Mouse (Mus musculus) neural tube, embryonic 14.5 days (tissue): ENCODE data around the gene Lamtor1. TPM values are rescaled to one million over a fixed set of nuclear protein-coding genes. Genes with fewer than 3 reads are reported as not detected.

ENCODE experiments used
- ATAC-seq: fragments of 200-750 bp; cut with Nextera tagmentation; 2 replicates; pipeline ENCODE4 v1.8.0; 2017; ENCODE audit warnings: low read depth, mild to moderate bottlenecking, moderate TSS enrichment, moderate library complexity
- H3K27ac ChIP-seq: fragments of 300-500 bp; sonication (generic); 2 replicates; pipeline ENCODE4 v1.5.1; 2014; ENCODE audit warnings: low read depth, mild to moderate bottlenecking, control low read depth, low read length, moderate library complexity, mixed read lengths
- H3K27me3 ChIP-seq: fragments of 300-500 bp; sonication (generic); 2 replicates; pipeline ENCODE4 v1.6.1; 2014; ENCODE audit warnings: low read length; ENCODE audit not compliant: control insufficient read depth, insufficient read depth
- H3K36me3 ChIP-seq: fragments of 300-500 bp; sonication (generic); 2 replicates; pipeline ENCODE4 v1.6.1; 2014; ENCODE audit warnings: low read length, mixed read lengths; ENCODE audit not compliant: control insufficient read depth, insufficient read depth
- H3K4me1 ChIP-seq: fragments of 300-500 bp; sonication (generic); 2 replicates; pipeline ENCODE4 v1.6.1; 2014; ENCODE audit warnings: low read length; ENCODE audit not compliant: control insufficient read depth, insufficient read depth
- H3K4me2 ChIP-seq: fragments of 300-500 bp; sonication (generic); 2 replicates; pipeline ENCODE4 v1.6.1; 2014; ENCODE audit warnings: mild to moderate bottlenecking, low read depth, low read length, control low read depth
- H3K4me3 ChIP-seq: fragments of 300-500 bp; sonication (generic); 2 replicates; pipeline ENCODE4 v1.5.1; 2014; ENCODE audit warnings: low read depth, low read length, control low read depth, mixed read lengths
- H3K9ac ChIP-seq: fragments of 300-500 bp; sonication (generic); replicated peaks from 2 replicates; pipeline ENCODE4 v1.6.1; 2014; ENCODE audit warnings: low read depth, mild to moderate bottlenecking, control low read depth, low read length, mixed read lengths
- H3K9me3 ChIP-seq: fragments of 300-500 bp; sonication (generic); 2 replicates; pipeline ENCODE4 v1.6.1; 2016; ENCODE audit warnings: low read length; ENCODE audit not compliant: control insufficient read depth
- WGBS: fragments of 180-500 bp; shearing (Covaris S2); extraction: QIAGEN DNeasy Blood & Tissue Kit; methylation state at CpG from one replicate; pipeline ENCODE4 v1.1.7; 2014; 5-methylcytosine and 5-hydroxymethylcytosine counted together
- polyA plus RNA-seq: library from polyadenylated mRNA; unstranded; fragments of >200 nt; fragmentation: Nextera tagmentation; extraction: Ambion mirVana; gene quantifications from 2 replicates; pipeline ENCODE4 v1.2.1, GENCODE M21; 2014

Gene Lamtor1
- 134 and 147 TPM in 2 replicates for polyA plus RNA-seq

- Histone ChIP-seq H3K36me3 (peaks cover 10% of the 10 kb centered on the region; the same call in 1 of the 2 replicates), H3K27me3 (no peaks in the 10 kb centered on the region), H3K27ac (peak within 1 kb of the TSS; percentile 95), H3K9ac (peak within 1 kb of the TSS; percentile 87), H3K4me1 (peaks cover 10% of the 10 kb centered on the region; the same call in 1 of the 2 replicates), H3K9me3 (no peaks in the 10 kb centered on the region), H3K4me2 (peak within 1 kb of the TSS; percentile 85), H3K4me3 (peak within 1 kb of the TSS; percentile 81)
- WGBS: under 1% methylated on average over 61 of the region's 61 CpGs
- ATAC-seq: peak; percentile 97
Observed at GRCm38 (mm10) chr7:101905561-101906286, at the start of gene Lamtor1. TSS of gene Lamtor1 (plus strand) at chr7:101905904.

- Histone ChIP-seq H3K27me3 (no peaks in the 10 kb centered on the region), H3K4me3 (no peak within 1 kb of the TSS)
Observed at GRCm38 (mm10) chr7:101857094-101857493, 48.6 kb upstream of the Lamtor1 start, which contains the start of gene Folr2. TSS of gene Folr2 (minus strand) at chr7:101857194.

GRCm38 (mm10) chr7:101858362-101858761, 47.3 kb upstream of the Lamtor1 start:
- no peak overlapping the region for H3K9ac ChIP-seq

More at GRCm38 (mm10) chr7:101857094-101857493, 48.6 kb upstream of the Lamtor1 start, which contains the start of gene Folr2:
- Histone ChIP-seq H3K4me1 (no peaks in the 10 kb centered on the region), H3K4me2 (no peak within 1 kb of the TSS), H3K9me3 (no peaks in the 10 kb centered on the region), H3K27ac (no peak within 1 kb of the TSS), H3K9ac (no peak within 1 kb of the TSS), H3K36me3 (no peaks in the 10 kb centered on the region)
- WGBS: 93% methylated on average over 4 of the region's 4 CpGs
- ATAC-seq: no peak

GRCm38 (mm10) chr7:101860978-101861377, 44.7 kb upstream of the Lamtor1 start:
- Histone ChIP-seq H3K9me3 (no peaks in the 10 kb centered on the region), H3K36me3 (no peaks in the 10 kb centered on the region), H3K4me2 (no peak overlapping the region), H3K27me3 (no peaks in the 10 kb centered on the region), H3K9ac (no peak overlapping the region), H3K4me1 (no peaks in the 10 kb centered on the region), H3K4me3 (no peak overlapping the region), H3K27ac (no peak overlapping the region)
- no peak for ATAC-seq

More at GRCm38 (mm10) chr7:101858362-101858761, 47.3 kb upstream of the Lamtor1 start:
- H3K4me1 ChIP-seq: no peaks in the 10 kb centered on the region
- 81% methylated on average over 9 of the region's 9 CpGs for WGBS
- no peak for ATAC-seq
- no peaks in the 10 kb centered on the region for H3K27me3 ChIP-seq
- no peak overlapping the region for H3K4me2 ChIP-seq
- H3K4me3 ChIP-seq: no peak overlapping the region
- H3K9me3 ChIP-seq: no peaks in the 10 kb centered on the region
- H3K27ac ChIP-seq: no peak overlapping the region
- no peaks in the 10 kb centered on the region for H3K36me3 ChIP-seq

GRCm38 (mm10) chr7:101862291-101862690, 43.4 kb upstream of the Lamtor1 start:
- H3K9ac ChIP-seq: no peak overlapping the region
- WGBS: 77% methylated on average over 3 of the region's 3 CpGs
- H3K9me3 ChIP-seq: no peaks in the 10 kb centered on the region
- no peak overlapping the region for H3K27ac ChIP-seq
- no peak overlapping the region for H3K4me2 ChIP-seq
- H3K4me3 ChIP-seq: no peak overlapping the region
- no peaks in the 10 kb centered on the region for H3K4me1 ChIP-seq
- H3K36me3 ChIP-seq: no peaks in the 10 kb centered on the region
- H3K27me3 ChIP-seq: no peaks in the 10 kb centered on the region
- no peak for ATAC-seq

GRCm38 (mm10) chr7:101863415-101863814, 42.3 kb upstream of the Lamtor1 start, which contains the start of gene Anapc15:
TSS of gene Anapc15 (plus strand) at chr7:101863715.
- H3K4me2 ChIP-seq: no peak within 1 kb of the TSS
- H3K9me3 ChIP-seq: no peaks in the 10 kb centered on the region
- H3K27me3 ChIP-seq: no peaks in the 10 kb centered on the region
- WGBS: 87% methylated on average over 3 of the region's 3 CpGs
- H3K4me3 ChIP-seq: no peak within 1 kb of the TSS
- no peak for ATAC-seq
- no peaks in the 10 kb centered on the region for H3K4me1 ChIP-seq
- no peak within 1 kb of the TSS for H3K9ac ChIP-seq
- no peak within 1 kb of the TSS for H3K27ac ChIP-seq
- no peaks in the 10 kb centered on the region for H3K36me3 ChIP-seq

GRCm38 (mm10) chr7:101866491-101867265, 39.0 kb upstream of the Lamtor1 start:
- Histone ChIP-seq H3K9ac (no peak overlapping the region), H3K4me1 (no peaks in the 10 kb centered on the region), H3K9me3 (no peaks in the 10 kb centered on the region), H3K36me3 (no peaks in the 10 kb centered on the region), H3K27me3 (no peaks in the 10 kb centered on the region), H3K27ac (no peak overlapping the region), H3K4me2 (no peak overlapping the region), H3K4me3 (no peak overlapping the region)
- WGBS: 79% methylated on average over 11 of the region's 11 CpGs
- ATAC-seq: no peak

- Histone ChIP-seq H3K27ac (no peak overlapping the region), H3K27me3 (no peaks in the 10 kb centered on the region), H3K9ac (no peak overlapping the region), H3K4me3 (no peak overlapping the region), H3K4me2 (no peak overlapping the region), H3K36me3 (no peaks in the 10 kb centered on the region), H3K4me1 (no peaks in the 10 kb centered on the region), H3K9me3 (no peaks in the 10 kb centered on the region)
- WGBS: 96% methylated on average over 4 of the region's 4 CpGs
- ATAC-seq: no peak
Observed at GRCm38 (mm10) chr7:101867482-101867881, 38.2 kb upstream of the Lamtor1 start.
